Mouse (Mus musculus) kidney, adult 2 months (tissue): ENCODE measurements around the gene Usp29.
"Not testable (repeated sequence)": the region's sequence is repeated elsewhere in the genome, so short reads cannot be mapped to it uniquely, and the experiment has no call there.

Experiments
- CTCF ChIP-seq: fragments of 200-500 bp; conservative IDR thresholded peaks from 2 replicates; pipeline ENCODE4 v1.5.1; 2011; ENCODE audit warnings: low read depth, mild to moderate bottlenecking, control low read depth, low read length, moderate library complexity, mixed read lengths; ENCODE audit not compliant: insufficient read depth, insufficient read length
- POLR2A ChIP-seq: fragments of 200-500 bp; IDR thresholded peaks from one replicate; pipeline ENCODE4 v1.6.1; 2011; ENCODE audit warnings: low read depth, low read length, control low read depth

DNA sequence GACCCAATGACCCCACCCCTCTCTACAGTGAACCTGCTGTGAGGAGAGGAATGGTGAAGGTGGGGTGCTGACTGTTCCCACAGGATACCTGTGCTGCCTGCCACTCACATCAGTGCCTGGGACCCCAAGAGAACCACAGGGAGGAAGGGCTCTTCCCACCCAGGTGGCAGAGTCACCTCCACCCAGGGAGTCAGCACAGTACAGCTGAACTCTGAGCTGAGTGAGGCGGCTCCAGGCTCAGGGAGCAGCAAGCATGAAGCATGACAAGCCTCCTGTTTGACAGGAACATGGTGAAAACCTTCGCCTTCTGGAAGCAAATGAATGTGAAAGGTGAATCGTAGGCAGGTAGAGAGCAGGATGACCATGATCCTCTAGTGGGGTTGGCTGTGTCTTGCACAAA, 148.5 kb downstream of the Usp29 start:
- TF ChIP-seq CTCF, POLR2A: not testable (repeated sequence)
